ENCODE assay signal across 8 mouse cellular contexts in genomic region chr5:37082420-37082819, GRCm38 (mm10). TPM values are rescaled to one million over a fixed set of nuclear protein-coding genes. Genes with fewer than 3 reads are reported as not detected.
DNase-seq lines count a peak whose midpoint lies in the region; ATAC-seq and TF ChIP-seq lines count a peak whose summit lies in the region.
"Had no signal": no experiment of that assay in that cellular context is flagged by ENCODE, and none has a peak within 500 bp of the region (broad histone marks: within the 10 kb centered on the region; RNA-seq: fewer than 3 reads in every experiment).

No protein-coding gene starts in this region.

- H3K9me3 ChIP-seq in limb, embryonic 11.5 days (ENCODE audit: control insufficient read depth, low read length), result no peaks in the 10 kb centered on the region
- H3K9me3 ChIP-seq in limb, embryonic 10.5 days (replicated peaks), result no peaks in the 10 kb centered on the region

- DNase-seq in limb, embryonic 11.5 days (ENCODE audit: low spot score), result peak; percentile 55
- no peak for DNase-seq in limb, embryonic 10.5 days (ENCODE audit: low spot score)
- DNase-seq in T-cell, adult 2 months (ENCODE audit: low spot score), result peak; percentile 52
- DNase-seq in layer of hippocampus, adult 18-20 months (ENCODE audit: low spot score in 2 of 2), result peak; percentile 75 to 86
- DNase-seq in spleen, adult 2 months (ENCODE audit: low read depth in 1 of 2, low spot score in 2 of 2), result peak in 1 of 2 experiments; percentile 57

- no peaks in the 10 kb centered on the region for H3K27me3 ChIP-seq in limb, embryonic 11.5 days (ENCODE audit: control insufficient read depth, insufficient read depth, low read length)
- H3K27me3 ChIP-seq in limb, embryonic 10.5 days (ENCODE audit: low read depth, poor library complexity, severe bottlenecking), result peaks cover 3% of the 10 kb centered on the region
- H3K27me3 ChIP-seq in spleen, adult 2 months (ENCODE audit: control insufficient read depth, insufficient read depth, low read length), result no peaks in the 10 kb centered on the region

- no peak overlapping the region for H3K4me3 ChIP-seq in limb, embryonic 11.5 days (ENCODE audit: low read depth, low read length)
- H3K4me3 ChIP-seq in limb, embryonic 10.5 days, result no peak overlapping the region
- H3K4me3 ChIP-seq in spleen, adult 2 months (ENCODE audit: extremely low read depth, insufficient read depth, insufficient read length), result no peak overlapping the region

- ATAC-seq in limb, embryonic 11.5 days (ENCODE audit: insufficient number of reproducible peaks, low FRiP score, low TSS enrichment, low read depth), result no peak
- ATAC-seq in frontal cortex, adult (ENCODE audit: low TSS enrichment), result peak; percentile 55
- ATAC-seq in megakaryocyte, adult 5-6 weeks (ENCODE audit: poor library complexity, severe bottlenecking), result no peak

- no peak for TF ChIP-seq POLR2A in spleen, adult 2 months (IDR thresholded peaks at IDR 0.05; ENCODE audit: low read depth, low read length)

- no peak overlapping the region for H3K27ac ChIP-seq in limb, embryonic 11.5 days (replicated peaks; ENCODE audit: low read depth, low read length)
- H3K27ac ChIP-seq in limb, embryonic 10.5 days, result no peak overlapping the region
- H3K27ac ChIP-seq in spleen, adult 2 months (ENCODE audit: insufficient read depth, low read length), result peak overlapping the region; percentile 26

- no peaks in the 10 kb centered on the region for H3K36me3 ChIP-seq in limb, embryonic 11.5 days (ENCODE audit: control insufficient read depth, insufficient read depth, low read length)
- H3K36me3 ChIP-seq in limb, embryonic 10.5 days, result no peaks in the 10 kb centered on the region
- peaks cover 11% of the 10 kb centered on the region for H3K36me3 ChIP-seq in spleen, adult 2 months (ENCODE audit: control insufficient read depth, insufficient read depth, low read length)

- WGBS in limb, embryonic 11.5 days, result 19% methylated on average over 3 of the region's 3 CpGs
- WGBS in limb, embryonic 10.5 days, result 19% methylated on average over 3 of the region's 3 CpGs
- WGBS in spleen, adult 2 months, result 11% methylated on average over 3 of the region's 3 CpGs

- TF ChIP-seq CTCF in spleen, adult 2 months (IDR thresholded peaks at IDR 0.05; ENCODE audit: extremely low read depth, insufficient read depth, insufficient read length, insufficient replicate concordance), result no peak

- H3K4me2 ChIP-seq in limb, embryonic 11.5 days (ENCODE audit: low read depth, severe bottlenecking), result no peak overlapping the region

- no peak overlapping the region for H3K9ac ChIP-seq in limb, embryonic 11.5 days (ENCODE audit: low read length)

- no peaks in the 10 kb centered on the region for H3K4me1 ChIP-seq in limb, embryonic 11.5 days (ENCODE audit: control insufficient read depth, insufficient read depth, low read length)
- H3K4me1 ChIP-seq in limb, embryonic 10.5 days, result peaks cover 8% of the 10 kb centered on the region
- H3K4me1 ChIP-seq in spleen, adult 2 months (ENCODE audit: control insufficient read depth, insufficient read depth, insufficient read length), result peaks cover 38% of the 10 kb centered on the region; the same call in 1 of the 2 replicates

RNA-seq across cellular contexts. Expression of gene Gm1043, which starts 2.8 kb away (rescaled TPM):
- not detected in 2 replicates for polyA plus RNA-seq in limb, embryonic 11.5 days (2014; fragmentation: Nextera tagmentation; extraction: Ambion mirVana)
- polyA plus RNA-seq in limb, embryonic 10.5 days (2016; fragmentation: Nextera tagmentation; extraction: Ambion mirVana), result not detected in 2 replicates
- total RNA-seq in layer of hippocampus, adult 18-20 months (2021), result 10 to 100 TPM; 27.1 to 29.1 TPM
- 2.7 and 3.0 TPM in 2 replicates for polyA plus RNA-seq in spleen, adult 2 months (2012; rRNA removed)
- total RNA-seq in megakaryocyte, adult 5-6 weeks (2015), result not detected in 2 replicates
- total RNA-seq in megakaryocyte, adult 5-6 weeks (2017), result 0.20 TPM in 1 of 2 replicates, not detected in the other
- total RNA-seq: heart, postnatal 36 days had no signal
